Mouse (Mus musculus) heart, adult 2 months (tissue): ENCODE results near the gene Pdhb.

Experiments
- CTCF ChIP-seq: fragments of 200-600 bp; IDR thresholded peaks from 2 replicates; pipeline ENCODE4 v1.8.1; 2022; ENCODE audit warnings: antibody characterized with exemption, mild to moderate bottlenecking, moderate library complexity
- POLR2A ChIP-seq: fragments of 200-500 bp; IDR thresholded peaks from 2 replicates; pipeline ENCODE4 v1.6.1; 2011; ENCODE audit warnings: mild to moderate bottlenecking, low read depth, low read length, control low read depth; ENCODE audit not compliant: insufficient read depth

GRCm38 (mm10) chr14:8183330-8183729 lies 10.5 kb upstream of the Pdhb start:
- TF ChIP-seq POLR2A (no peak), CTCF (peak; percentile 44)
